Mouse (Mus musculus): ENCODE results near the gene Tmem163. TPM values are rescaled to one million over a fixed set of nuclear protein-coding genes. Genes with fewer than 3 reads are reported as not detected.

Gene Tmem163
- polyA plus RNA-seq, 1 experiment, result 25.3 TPM

GRCm38 (mm10) chr1:127586156-127586555 lies 93.2 kb downstream of the Tmem163 start:
- no peak for DNase-seq
- peaks cover 5% of the 10 kb centered on the region for H3K4me1 ChIP-seq (ENCODE audit: control insufficient read depth, insufficient read depth, low read length)
- 58% methylated on average over 1 of the region's 1 CpGs for WGBS
- H3K4me3 ChIP-seq (replicated peaks; ENCODE audit: extremely low read depth, low read depth, low read length), result no peak overlapping the region
- no peak for TF ChIP-seq POLR2A (IDR thresholded peaks at IDR 0.05; ENCODE audit: borderline replicate concordance, extremely low read depth, low read depth, low read length)
- no peak for TF ChIP-seq CTCF (IDR thresholded peaks at IDR 0.05; ENCODE audit: insufficient read depth, low read length)

- Histone ChIP-seq H3K4me3 (replicated peaks; ENCODE audit: extremely low read depth, low read depth, low read length) (no peak overlapping the region), H3K4me1 (ENCODE audit: control insufficient read depth, insufficient read depth, low read length) (no peaks in the 10 kb centered on the region)
- TF ChIP-seq POLR2A (IDR thresholded peaks at IDR 0.05; ENCODE audit: borderline replicate concordance, extremely low read depth, low read depth, low read length), result no peak
- no peak for TF ChIP-seq CTCF (IDR thresholded peaks at IDR 0.05; ENCODE audit: insufficient read depth, low read length)
- 76% methylated on average over 5 of the region's 5 CpGs for WGBS
- no peak for DNase-seq
These were observed 101.4 kb downstream of the Tmem163 start for GRCm38 (mm10) chr1:127577981-127578380.

DNA sequence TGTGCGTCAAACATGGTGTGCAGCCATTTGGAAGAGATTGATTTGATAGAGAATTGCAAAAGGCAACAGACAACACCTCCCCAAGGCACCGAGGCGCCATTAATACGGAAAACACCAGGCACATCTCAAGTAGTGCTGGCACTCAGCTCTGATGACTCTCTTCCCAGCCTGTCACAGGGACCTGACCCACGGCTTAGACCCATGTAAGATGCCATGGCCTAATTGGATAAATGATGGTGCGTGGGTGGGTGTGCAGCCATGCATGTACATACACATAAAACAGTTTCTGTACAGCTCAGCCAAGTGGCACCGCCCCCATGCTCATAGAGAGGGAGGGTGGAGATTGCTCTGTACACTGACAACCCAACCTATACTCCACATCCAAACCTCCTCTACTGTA lies 102.3 kb downstream of the Tmem163 start:
- TF ChIP-seq POLR2A (IDR thresholded peaks at IDR 0.05; ENCODE audit: borderline replicate concordance, extremely low read depth, low read depth, low read length) (no peak), CTCF (IDR thresholded peaks at IDR 0.05; ENCODE audit: insufficient read depth, low read length) (no peak)
- DNase-seq, result no peak
- no peak overlapping the region for H3K4me3 ChIP-seq (replicated peaks; ENCODE audit: extremely low read depth, low read depth, low read length)
- WGBS, result 92% methylated on average over 7 of the region's 7 CpGs
- H3K4me1 ChIP-seq (ENCODE audit: control insufficient read depth, insufficient read depth, low read length), result no peaks in the 10 kb centered on the region

DNA sequence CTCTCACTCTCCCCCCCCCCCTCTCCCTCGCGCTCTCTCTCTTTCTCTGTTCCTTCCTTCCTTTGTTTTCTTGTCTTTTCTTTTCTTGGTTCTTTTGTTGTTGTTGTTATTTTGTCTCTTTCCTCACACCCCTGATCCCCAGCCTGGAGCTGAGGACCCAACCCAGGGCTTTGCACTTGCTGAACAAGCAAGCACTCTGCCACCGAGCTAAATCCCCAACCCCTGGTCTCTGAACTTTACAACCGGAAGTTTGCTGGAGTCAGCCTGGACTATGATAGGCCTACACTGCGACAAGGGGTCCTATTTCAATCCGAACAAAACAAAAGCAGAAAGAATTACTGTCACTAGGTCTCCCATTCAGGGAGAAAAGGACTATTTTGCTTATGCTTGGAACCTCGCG lies 102.8 kb downstream of the Tmem163 start:
- no peak overlapping the region for H3K4me3 ChIP-seq (replicated peaks; ENCODE audit: extremely low read depth, low read depth, low read length)
- 66% methylated on average over 8 of the region's 8 CpGs for WGBS
- TF ChIP-seq POLR2A (IDR thresholded peaks at IDR 0.05; ENCODE audit: borderline replicate concordance, extremely low read depth, low read depth, low read length) (no peak), CTCF (IDR thresholded peaks at IDR 0.05; ENCODE audit: insufficient read depth, low read length) (no peak)
- H3K4me1 ChIP-seq (ENCODE audit: control insufficient read depth, insufficient read depth, low read length), result no peaks in the 10 kb centered on the region
- no peak for DNase-seq

- Histone ChIP-seq H3K4me3 (replicated peaks; ENCODE audit: extremely low read depth, low read depth, low read length) (no peak overlapping the region), H3K4me1 (ENCODE audit: control insufficient read depth, insufficient read depth, low read length) (no peaks in the 10 kb centered on the region)
- WGBS, result 63% methylated on average over 3 of the region's 3 CpGs
- DNase-seq, result no peak
- TF ChIP-seq CTCF (IDR thresholded peaks at IDR 0.05; ENCODE audit: insufficient read depth, low read length) (no peak), POLR2A (IDR thresholded peaks at IDR 0.05; ENCODE audit: borderline replicate concordance, extremely low read depth, low read depth, low read length) (no peak)
These were observed 103.2 kb downstream of the Tmem163 start for GRCm38 (mm10) chr1:127576143-127576542.

- Histone ChIP-seq H3K4me3 (replicated peaks; ENCODE audit: extremely low read depth, low read depth, low read length) (no peak overlapping the region), H3K4me1 (ENCODE audit: control insufficient read depth, insufficient read depth, low read length) (no peaks in the 10 kb centered on the region)
- 42% methylated on average over 4 of the region's 4 CpGs for WGBS
- TF ChIP-seq CTCF (IDR thresholded peaks at IDR 0.05; ENCODE audit: insufficient read depth, low read length) (no peak), POLR2A (IDR thresholded peaks at IDR 0.05; ENCODE audit: borderline replicate concordance, extremely low read depth, low read depth, low read length) (no peak)
- DNase-seq, result no peak
These were observed 103.7 kb downstream of the Tmem163 start for GRCm38 (mm10) chr1:127575692-127576091.

GRCm38 (mm10) chr1:127573186-127573585 lies 106.2 kb downstream of the Tmem163 start:
- no peak for DNase-seq
- H3K4me1 ChIP-seq (ENCODE audit: control insufficient read depth, insufficient read depth, low read length), result no peaks in the 10 kb centered on the region
- TF ChIP-seq POLR2A (IDR thresholded peaks at IDR 0.05; ENCODE audit: borderline replicate concordance, extremely low read depth, low read depth, low read length), result no peak
- no peak overlapping the region for H3K4me3 ChIP-seq (replicated peaks; ENCODE audit: extremely low read depth, low read depth, low read length)
- WGBS, result 84% methylated on average over 3 of the region's 3 CpGs

GRCm38 (mm10) chr1:127568641-127569040 lies 110.7 kb downstream of the Tmem163 start:
- no peak for TF ChIP-seq POLR2A (IDR thresholded peaks at IDR 0.05; ENCODE audit: borderline replicate concordance, extremely low read depth, low read depth, low read length)
- no peak for TF ChIP-seq CTCF (IDR thresholded peaks at IDR 0.05; ENCODE audit: insufficient read depth, low read length)
- DNase-seq, result no peak
- Histone ChIP-seq H3K4me1 (ENCODE audit: control insufficient read depth, insufficient read depth, low read length) (no peaks in the 10 kb centered on the region), H3K4me3 (replicated peaks; ENCODE audit: extremely low read depth, low read depth, low read length) (no peak overlapping the region)
- 65% methylated on average over 3 of the region's 3 CpGs for WGBS

DNA sequence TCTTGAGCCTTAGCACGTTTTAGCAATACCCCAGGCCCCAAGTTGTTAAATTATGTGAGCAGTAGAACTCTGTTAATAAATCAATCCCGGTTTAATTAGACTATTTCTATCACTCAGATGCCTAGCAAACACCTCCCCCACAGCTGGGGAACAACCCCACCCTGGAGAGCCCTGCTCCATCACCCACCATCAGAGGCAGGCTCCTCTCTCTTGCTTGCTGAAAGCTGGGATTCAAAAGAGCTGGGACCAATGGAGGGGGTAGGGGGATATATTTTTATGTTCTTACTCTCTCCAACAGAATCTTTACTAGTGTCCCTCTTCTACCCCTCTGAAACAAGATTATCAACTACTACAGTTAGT lies 122.9 kb downstream of the Tmem163 start:
- WGBS, result 45% methylated on average over 2 of the region's 2 CpGs
- Histone ChIP-seq H3K4me1 (ENCODE audit: control insufficient read depth, insufficient read depth, low read length) (no peaks in the 10 kb centered on the region), H3K4me3 (replicated peaks; ENCODE audit: extremely low read depth, low read depth, low read length) (no peak overlapping the region)
- no peak for DNase-seq
- no peak for TF ChIP-seq POLR2A (IDR thresholded peaks at IDR 0.05; ENCODE audit: borderline replicate concordance, extremely low read depth, low read depth, low read length)
- TF ChIP-seq CTCF (IDR thresholded peaks at IDR 0.05; ENCODE audit: insufficient read depth, low read length), result no peak

GRCm38 (mm10) chr1:127555822-127556485 lies 123.4 kb downstream of the Tmem163 start:
- Histone ChIP-seq H3K4me3 (replicated peaks; ENCODE audit: extremely low read depth, low read depth, low read length) (no peak overlapping the region), H3K4me1 (ENCODE audit: control insufficient read depth, insufficient read depth, low read length) (no peaks in the 10 kb centered on the region)
- no peak for DNase-seq
- WGBS, result 63% methylated on average over 6 of the region's 6 CpGs
- no peak for TF ChIP-seq POLR2A (IDR thresholded peaks at IDR 0.05; ENCODE audit: borderline replicate concordance, extremely low read depth, low read depth, low read length)
- TF ChIP-seq CTCF (IDR thresholded peaks at IDR 0.05; ENCODE audit: insufficient read depth, low read length), result no peak
